Mouse (Mus musculus) forebrain, embryonic 15.5 days (tissue): ENCODE measurements around the gene Helz. TPM values are rescaled to one million over a fixed set of nuclear protein-coding genes. Genes with fewer than 3 reads are reported as not detected.

Experiments used
- ATAC-seq: fragments of 200-750 bp; cut with Nextera tagmentation; replicated peaks from 2 replicates; pipeline ENCODE4 v1.8.0; 2017; ENCODE audit warnings: mild to moderate bottlenecking, moderate TSS enrichment, moderate library complexity
- H3K27ac ChIP-seq: fragments of 300-500 bp; sonication (generic); replicated peaks from 2 replicates; pipeline ENCODE4 v1.5.1; 2015; ENCODE audit warnings: mild to moderate bottlenecking, inconsistent platforms
- H3K27me3 ChIP-seq: fragments of 300-500 bp; sonication (generic); 2 replicates; pipeline ENCODE4 v1.6.1; 2015; ENCODE audit warnings: inconsistent platforms
- H3K36me3 ChIP-seq: fragments of 300-500 bp; sonication (generic); 2 replicates; pipeline ENCODE4 v1.6.1; 2015; ENCODE audit warnings: mild to moderate bottlenecking, inconsistent platforms
- H3K4me1 ChIP-seq: fragments of 300-500 bp; sonication (generic); 2 replicates; pipeline ENCODE4 v1.6.1; 2015; ENCODE audit warnings: inconsistent platforms
- H3K4me2 ChIP-seq: fragments of 300-500 bp; sonication (generic); replicated peaks from 2 replicates; pipeline ENCODE4 v1.6.1; 2015; ENCODE audit warnings: mild to moderate bottlenecking, inconsistent platforms
- H3K4me3 ChIP-seq: fragments of 300-500 bp; sonication (generic); 2 replicates; pipeline ENCODE4 v1.5.1; 2015; ENCODE audit warnings: mild to moderate bottlenecking, inconsistent platforms
- H3K9ac ChIP-seq: fragments of 300-500 bp; sonication (generic); replicated peaks from 2 replicates; pipeline ENCODE4 v1.6.1; 2015; ENCODE audit warnings: mild to moderate bottlenecking, inconsistent platforms
- H3K9me3 ChIP-seq: fragments of 300-500 bp; sonication (generic); 2 replicates; pipeline ENCODE4 v1.6.1; 2016; ENCODE audit warnings: inconsistent platforms
- WGBS: fragments of 180-500 bp; shearing (Covaris S2); methylation state at CpG from one replicate; pipeline ENCODE4 v1.1.7; 2015; ENCODE audit warnings: mixed read lengths; 5-methylcytosine and 5-hydroxymethylcytosine counted together
- polyA plus RNA-seq: library from polyadenylated mRNA; unstranded; fragments of >200 nt; fragmentation: Nextera tagmentation; extraction: Ambion mirVana; gene quantifications from 2 replicates; pipeline ENCODE4 v1.2.1, GENCODE M21; 2015

Gene Helz
- polyA plus RNA-seq, 1 experiment from 2014 or later: 18.7 TPM

DNA sequence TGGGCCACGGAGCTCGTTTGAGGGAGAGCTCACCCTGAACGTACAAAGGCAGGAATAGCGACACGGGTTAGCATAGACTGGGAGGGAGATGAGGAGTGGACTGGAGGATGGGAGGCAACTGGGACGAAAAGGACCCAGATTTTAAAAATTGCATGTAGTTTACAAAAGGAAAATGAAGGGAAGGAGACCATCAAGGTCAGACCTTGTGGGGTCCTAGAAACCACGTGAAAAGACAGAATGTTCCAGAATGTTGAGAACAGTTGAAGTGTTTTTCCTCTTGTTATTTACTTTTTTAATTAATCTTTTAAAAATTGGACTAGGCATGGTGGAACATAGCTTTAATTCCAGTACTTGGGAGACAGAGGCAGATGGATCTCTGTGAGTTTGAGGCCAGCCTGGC lies 173.3 kb downstream of the Helz start:
- H3K4me2 ChIP-seq: no peak overlapping the region
- no peaks in the 10 kb centered on the region for H3K4me1 ChIP-seq
- no peak overlapping the region for H3K9ac ChIP-seq
- no peaks in the 10 kb centered on the region for H3K36me3 ChIP-seq
- no peaks in the 10 kb centered on the region for H3K9me3 ChIP-seq
- WGBS: 74% methylated on average over 7 of the region's 7 CpGs
- H3K4me3 ChIP-seq: no peak overlapping the region
- no peak overlapping the region for H3K27ac ChIP-seq
- H3K27me3 ChIP-seq: no peaks in the 10 kb centered on the region
- no peak for ATAC-seq

DNA sequence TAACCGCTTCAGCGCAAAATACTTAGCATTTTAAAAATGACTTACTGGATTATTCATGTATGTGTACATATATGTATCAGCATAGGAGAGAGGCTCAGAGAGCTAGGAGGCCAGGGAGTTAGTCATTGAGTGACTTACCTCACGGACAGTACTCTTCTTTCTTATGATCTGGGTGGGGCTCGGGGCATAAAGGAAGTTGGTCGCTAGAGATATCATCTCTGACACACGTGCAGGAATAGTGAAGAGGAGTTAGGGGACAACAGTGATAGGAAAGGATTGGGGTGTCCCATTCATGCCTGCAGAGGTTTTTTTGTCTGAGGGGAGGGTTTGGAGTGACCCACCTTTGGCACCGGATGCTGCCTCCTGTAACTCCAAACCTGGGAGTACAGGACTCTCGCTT lies 176.9 kb downstream of the Helz start:
- Histone ChIP-seq H3K4me2 (no peak overlapping the region), H3K4me3 (no peak overlapping the region), H3K4me1 (no peaks in the 10 kb centered on the region), H3K27ac (no peak overlapping the region), H3K9ac (no peak overlapping the region), H3K27me3 (no peaks in the 10 kb centered on the region), H3K36me3 (no peaks in the 10 kb centered on the region), H3K9me3 (no peaks in the 10 kb centered on the region)
- 92% methylated on average over 8 of the region's 8 CpGs for WGBS
- no peak for ATAC-seq

DNA sequence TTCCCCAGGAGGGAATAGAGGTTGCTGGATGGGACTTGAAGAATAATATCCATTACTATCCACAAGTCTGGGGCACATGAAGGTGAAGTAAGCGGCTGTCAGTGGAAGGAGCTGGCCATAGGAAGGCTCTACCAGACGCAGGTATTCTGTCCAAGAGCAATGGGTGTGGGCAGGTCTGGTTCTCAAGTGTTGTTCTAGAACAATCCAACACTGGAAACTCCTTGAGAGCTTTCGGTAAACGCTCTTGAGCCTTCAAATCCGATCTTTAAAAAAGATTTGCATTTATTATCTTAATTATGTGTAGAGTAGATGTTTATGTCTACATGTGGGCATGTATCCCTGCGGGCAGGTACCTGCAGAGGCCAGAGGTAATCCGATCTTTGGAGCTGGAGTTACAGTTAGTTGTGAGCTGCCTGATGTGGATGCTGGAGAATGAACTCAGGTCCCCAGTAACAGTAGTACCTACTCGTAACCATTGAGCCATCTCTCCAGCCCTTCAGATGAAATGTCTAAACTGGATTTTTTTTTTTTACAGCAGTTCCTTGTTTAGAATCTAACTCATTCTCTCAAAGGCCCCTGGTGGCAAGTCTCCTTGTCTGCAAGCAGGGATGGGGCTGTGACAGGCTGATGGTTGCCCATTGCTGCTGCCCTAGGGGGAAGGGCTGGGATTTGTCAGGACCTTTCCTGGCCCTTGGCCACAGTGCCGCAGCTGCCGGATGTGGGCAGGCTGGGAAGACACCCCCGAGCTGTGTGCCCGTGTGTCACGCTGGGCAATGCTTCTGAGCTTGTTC lies 180.5 kb downstream of the Helz start:
- H3K4me3 ChIP-seq: no peak overlapping the region
- H3K36me3 ChIP-seq: peaks cover 15% of the 10 kb centered on the region
- WGBS: 80% methylated on average over 13 of the region's 13 CpGs
- H3K9me3 ChIP-seq: no peaks in the 10 kb centered on the region
- H3K9ac ChIP-seq: no peak overlapping the region
- H3K4me2 ChIP-seq: no peak overlapping the region
- ATAC-seq: no peak
- no peak overlapping the region for H3K27ac ChIP-seq
- H3K4me1 ChIP-seq: no peaks in the 10 kb centered on the region
- no peaks in the 10 kb centered on the region for H3K27me3 ChIP-seq

DNA sequence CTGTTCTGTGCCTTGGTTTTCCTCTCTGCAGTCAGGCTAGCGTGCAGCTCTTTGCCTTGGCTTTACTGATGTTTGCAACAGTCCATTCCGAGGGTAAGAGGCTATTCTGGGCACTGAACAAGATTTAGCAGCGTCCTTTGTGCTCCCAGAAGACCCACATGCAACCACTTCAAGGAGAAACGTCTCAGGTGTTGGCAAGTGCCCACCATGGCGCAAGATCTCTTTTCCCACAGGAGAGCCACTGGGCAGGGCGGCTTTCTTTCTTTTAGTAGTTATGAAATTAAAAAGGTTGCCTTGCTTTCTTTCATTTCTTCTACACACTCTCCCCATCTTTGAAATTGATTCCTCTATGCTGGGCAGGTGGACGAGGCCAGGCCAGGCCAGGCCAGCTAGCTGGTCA lies 181.4 kb downstream of the Helz start:
- no peak overlapping the region for H3K4me3 ChIP-seq
- no peaks in the 10 kb centered on the region for H3K9me3 ChIP-seq
- peaks cover 21% of the 10 kb centered on the region for H3K36me3 ChIP-seq
- WGBS: 89% methylated on average over 7 of the region's 7 CpGs
- no peak overlapping the region for H3K4me2 ChIP-seq
- H3K27me3 ChIP-seq: no peaks in the 10 kb centered on the region
- H3K27ac ChIP-seq: no peak overlapping the region
- H3K9ac ChIP-seq: no peak overlapping the region
- no peaks in the 10 kb centered on the region for H3K4me1 ChIP-seq
- ATAC-seq: no peak

DNA sequence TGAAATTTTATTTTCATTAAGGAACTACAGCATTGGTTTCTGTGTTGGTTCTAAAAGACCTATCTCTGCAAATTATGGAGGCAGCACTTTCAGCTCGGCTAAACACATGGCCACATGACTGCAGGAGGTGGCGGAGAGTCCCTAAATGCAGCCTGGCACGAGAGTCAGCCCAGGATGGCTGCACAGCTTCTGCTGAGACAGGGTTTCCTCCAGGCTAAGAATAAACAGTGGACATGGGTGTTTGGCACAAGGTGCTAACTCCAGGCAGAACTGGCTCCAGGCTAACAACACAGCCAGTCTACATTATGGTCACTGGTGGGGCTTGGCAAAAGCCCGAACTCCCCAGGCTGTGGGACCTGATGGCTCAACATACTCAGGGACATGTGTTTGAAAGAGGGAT lies 183.2 kb downstream of the Helz start:
- Histone ChIP-seq H3K4me2 (no peak overlapping the region), H3K9me3 (no peaks in the 10 kb centered on the region), H3K27ac (no peak overlapping the region), H3K4me1 (no peaks in the 10 kb centered on the region), H3K9ac (no peak overlapping the region), H3K27me3 (no peaks in the 10 kb centered on the region), H3K4me3 (no peak overlapping the region), H3K36me3 (peaks cover 35% of the 10 kb centered on the region)
- no peak for ATAC-seq
- 90% methylated on average over 4 of the region's 4 CpGs for WGBS

DNA sequence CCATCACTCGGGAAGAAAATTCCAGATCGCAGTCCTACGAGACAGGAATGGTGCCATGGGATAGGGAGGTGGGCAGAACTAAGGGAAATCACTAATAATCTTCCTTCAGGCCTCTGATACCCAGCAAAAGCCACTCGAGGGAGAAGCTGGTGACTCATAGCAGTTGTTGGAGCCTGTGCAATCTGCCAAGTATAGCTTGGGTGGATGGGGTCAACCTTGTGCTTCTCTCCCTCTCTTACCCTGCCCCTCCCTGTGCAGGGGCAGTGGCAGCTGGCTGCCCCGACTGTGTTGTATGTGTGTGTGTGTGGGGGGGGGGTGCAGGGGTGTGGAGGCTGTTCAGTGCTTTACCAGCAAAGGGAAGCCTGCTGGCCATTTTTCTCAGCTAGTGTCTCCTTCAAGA lies 183.8 kb downstream of the Helz start:
- Histone ChIP-seq H3K9me3 (no peaks in the 10 kb centered on the region), H3K27ac (no peak overlapping the region), H3K9ac (no peak overlapping the region), H3K4me2 (no peak overlapping the region), H3K36me3 (peaks cover 37% of the 10 kb centered on the region), H3K27me3 (no peaks in the 10 kb centered on the region), H3K4me3 (no peak overlapping the region), H3K4me1 (no peaks in the 10 kb centered on the region)
- WGBS: 89% methylated on average over 5 of the region's 5 CpGs
- ATAC-seq: no peak; the same call in 1 of the 2 replicates

DNA sequence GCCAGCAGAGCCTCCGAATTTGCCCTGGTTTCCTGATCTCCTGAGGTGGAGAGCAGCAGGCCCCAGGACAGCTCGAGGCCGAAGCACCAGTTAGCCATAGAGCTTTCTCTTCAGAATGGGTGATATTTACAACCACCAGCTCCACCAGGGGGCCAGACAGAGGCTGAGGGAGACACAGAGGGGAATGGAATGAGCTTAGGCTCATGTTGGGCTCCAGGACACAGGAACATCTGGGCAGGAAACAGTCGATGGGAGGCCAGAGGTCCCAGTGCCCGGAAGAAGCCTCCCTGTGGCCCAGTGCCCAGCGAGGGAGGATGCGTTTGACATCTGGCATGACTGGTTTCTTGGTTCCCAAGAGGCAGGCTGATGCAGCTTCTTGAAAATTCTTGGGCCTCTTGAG lies 186.4 kb downstream of the Helz start:
- H3K9me3 ChIP-seq: no peaks in the 10 kb centered on the region
- H3K4me1 ChIP-seq: no peaks in the 10 kb centered on the region
- no peak overlapping the region for H3K9ac ChIP-seq
- H3K27me3 ChIP-seq: no peaks in the 10 kb centered on the region
- 91% methylated on average over 7 of the region's 7 CpGs for WGBS
- peaks cover 41% of the 10 kb centered on the region for H3K36me3 ChIP-seq
- no peak overlapping the region for H3K4me2 ChIP-seq
- ATAC-seq: no peak
- H3K27ac ChIP-seq: no peak overlapping the region
- no peak overlapping the region for H3K4me3 ChIP-seq

DNA sequence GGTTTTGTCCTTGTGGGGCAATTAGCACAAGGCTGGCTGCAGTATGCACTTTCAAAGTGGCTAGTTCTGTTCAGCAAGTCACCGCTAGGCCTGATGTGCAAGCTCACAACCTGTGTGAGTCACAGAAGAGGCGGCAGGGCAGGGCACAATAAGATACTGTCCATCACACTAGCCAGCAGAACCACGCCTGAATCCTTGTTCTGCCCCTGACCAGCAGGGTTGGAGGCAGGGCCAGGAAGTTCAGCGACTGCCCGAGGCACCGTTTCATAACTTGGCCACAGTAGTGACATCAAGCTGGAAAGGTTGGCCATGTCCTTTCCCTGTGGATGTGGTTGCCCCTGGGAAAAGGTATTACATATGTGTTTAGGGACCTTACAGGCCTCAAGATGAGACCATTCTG lies 190.2 kb downstream of the Helz start:
- H3K9me3 ChIP-seq: no peaks in the 10 kb centered on the region
- H3K4me3 ChIP-seq: no peak overlapping the region
- H3K27ac ChIP-seq: no peak overlapping the region
- H3K36me3 ChIP-seq: peaks cover 36% of the 10 kb centered on the region
- H3K4me1 ChIP-seq: 0 out of 2 replicates have a peak, but pooled peaks cover 6% of the 10 kb centered on the region
- no peak for ATAC-seq
- H3K4me2 ChIP-seq: no peak overlapping the region
- H3K27me3 ChIP-seq: no peaks in the 10 kb centered on the region
- no peak overlapping the region for H3K9ac ChIP-seq
- WGBS: 87% methylated on average over 6 of the region's 6 CpGs

DNA sequence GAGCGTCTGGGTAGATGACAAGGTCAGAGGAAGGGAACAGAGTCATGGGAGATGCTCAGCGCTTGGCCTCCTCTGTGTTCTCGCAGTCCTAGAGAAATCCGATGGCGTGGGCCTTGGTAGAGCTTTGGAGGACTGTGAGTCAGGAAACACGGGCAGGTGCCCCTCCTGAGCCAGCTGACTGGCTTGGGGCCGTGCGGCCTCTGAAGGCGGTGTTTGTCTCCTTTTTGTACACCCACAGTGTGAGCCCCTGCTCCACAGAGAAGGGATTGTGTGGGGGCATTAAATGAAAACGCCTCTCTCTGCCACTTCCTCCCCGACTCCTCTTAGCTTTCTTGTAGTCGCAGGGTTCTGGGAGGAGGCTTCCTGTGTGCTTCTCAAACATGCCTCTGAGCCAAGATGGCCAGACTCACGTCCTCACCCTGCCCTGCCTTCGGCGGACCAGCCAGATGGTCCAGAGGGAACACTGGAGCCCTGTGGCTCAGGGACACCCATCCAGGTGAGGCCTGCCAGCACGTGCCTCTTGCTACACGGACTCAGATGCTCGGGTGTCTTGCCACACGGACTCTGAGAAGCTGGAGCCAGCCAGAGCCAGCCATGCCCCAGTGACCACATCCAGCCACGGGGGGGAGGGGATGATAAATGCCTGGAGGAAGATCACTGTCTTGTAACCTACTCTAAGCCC lies 190.8 kb downstream of the Helz start:
- H3K36me3 ChIP-seq: peaks cover 30% of the 10 kb centered on the region
- no peak overlapping the region for H3K9ac ChIP-seq
- no peak overlapping the region for H3K27ac ChIP-seq
- H3K4me1 ChIP-seq: 0 out of 2 replicates have a peak, but pooled peaks cover 11% of the 10 kb centered on the region
- no peak overlapping the region for H3K4me3 ChIP-seq
- WGBS: 87% methylated on average over 20 of the region's 20 CpGs
- no peak overlapping the region for H3K4me2 ChIP-seq
- H3K9me3 ChIP-seq: no peaks in the 10 kb centered on the region
- no peaks in the 10 kb centered on the region for H3K27me3 ChIP-seq
- ATAC-seq: no peak

DNA sequence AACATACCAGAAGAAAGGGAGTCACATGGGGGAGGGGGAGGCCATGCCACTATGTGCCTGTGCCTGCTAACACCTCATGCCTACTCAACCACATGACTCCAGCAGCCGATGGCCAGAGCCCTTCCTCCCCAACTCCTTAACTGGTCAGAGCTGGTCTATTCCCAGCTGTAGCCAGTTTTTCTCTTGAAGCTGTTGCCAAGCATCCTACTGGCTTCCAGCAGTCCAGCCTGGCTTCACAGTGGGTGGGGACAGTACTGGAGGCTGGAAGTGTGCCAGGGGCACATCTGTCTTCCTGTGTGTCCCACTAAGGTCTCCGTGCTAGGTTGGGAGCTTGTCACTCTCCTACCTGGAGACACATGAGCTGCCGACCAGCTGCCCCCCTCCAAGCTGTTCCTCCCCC lies 195.4 kb downstream of the Helz start:
- WGBS: 52% methylated on average over 3 of the region's 3 CpGs
- ATAC-seq: no peak
- H3K27ac ChIP-seq: no peak overlapping the region
- H3K4me3 ChIP-seq: no peak overlapping the region
- peaks cover 7% of the 10 kb centered on the region; the same call in 1 of the 2 replicates for H3K36me3 ChIP-seq
- H3K27me3 ChIP-seq: no peaks in the 10 kb centered on the region
- no peak overlapping the region for H3K4me2 ChIP-seq
- no peak overlapping the region for H3K9ac ChIP-seq
- no peaks in the 10 kb centered on the region for H3K9me3 ChIP-seq
- H3K4me1 ChIP-seq: 0 out of 2 replicates have a peak, but pooled peaks cover 11% of the 10 kb centered on the region
